Mouse (Mus musculus): ENCODE measurements around the gene Jade1. TPM values are rescaled to one million over a fixed set of nuclear protein-coding genes. Genes with fewer than 3 reads are reported as not detected.

The Jade1 gene
- polyA plus RNA-seq, 1 experiment from 2014 or later: 13.1 TPM

DNA sequence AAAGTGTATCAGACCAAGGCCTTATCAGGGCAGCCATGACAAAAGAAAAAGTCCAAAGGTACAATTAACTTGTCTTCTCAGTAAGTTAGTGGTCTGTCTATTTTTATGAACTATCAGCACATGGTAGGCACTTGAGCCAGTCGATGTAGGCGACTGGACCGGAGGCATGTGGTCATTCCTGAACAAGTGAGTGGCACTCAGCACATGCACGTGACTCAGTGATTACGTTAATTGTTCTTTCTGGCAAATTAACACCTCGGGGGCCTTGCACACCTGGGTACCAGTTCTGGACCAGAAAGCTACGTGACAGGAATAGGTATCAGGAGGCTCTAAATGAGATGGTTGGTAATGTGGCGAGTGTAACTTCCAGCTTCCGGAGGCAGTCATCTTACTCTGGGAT, 51.5 kb downstream of the Jade1 start:
- no peak for DNase-seq (ENCODE audit: low spot score)
- no peak overlapping the region for H3K27ac ChIP-seq (replicated peaks; ENCODE audit: low read depth, low read length)
- 91% methylated on average over 9 of the region's 9 CpGs for WGBS
- H3K36me3 ChIP-seq (replicated peaks; ENCODE audit: control insufficient read depth, insufficient read depth, low read depth, low read length): no peaks in the 10 kb centered on the region
- H3K27me3 ChIP-seq (ENCODE audit: control insufficient read depth, insufficient read depth, low read length): no peaks in the 10 kb centered on the region
- H3K9ac ChIP-seq (replicated peaks; ENCODE audit: low read length): no peak overlapping the region
- H3K4me2 ChIP-seq (ENCODE audit: low read depth, low read length): no peak overlapping the region
- H3K4me3 ChIP-seq (ENCODE audit: low read depth, low read length): no peak overlapping the region
- H3K9me3 ChIP-seq (replicated peaks; ENCODE audit: control insufficient read depth, low read length): no peaks in the 10 kb centered on the region
- H3K4me1 ChIP-seq (ENCODE audit: control insufficient read depth, insufficient read depth, low read length): no peaks in the 10 kb centered on the region
- no peak for ATAC-seq (replicated peaks; ENCODE audit: insufficient number of reproducible peaks, low FRiP score, low TSS enrichment, low read depth)

DNA sequence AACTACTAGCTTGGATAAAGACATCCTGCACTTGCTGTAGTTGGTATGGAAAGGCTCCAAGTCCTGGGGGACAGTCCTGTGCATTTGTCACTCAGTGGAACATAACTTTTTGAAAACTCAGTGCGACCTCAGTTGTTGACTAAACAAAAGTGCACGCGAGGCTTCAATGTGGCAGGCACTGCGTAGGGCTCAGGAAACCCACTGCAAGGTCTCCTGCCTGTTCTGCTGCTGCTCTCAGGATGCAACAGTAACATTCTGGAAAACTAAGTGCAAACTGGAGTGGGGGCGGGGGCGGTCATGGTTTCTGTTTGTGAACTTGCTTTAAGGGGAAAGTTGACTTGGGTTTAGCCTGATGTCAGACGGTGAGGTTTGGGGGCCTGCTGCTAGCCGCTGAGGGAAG, 51.9 kb downstream of the Jade1 start:
- H3K9ac ChIP-seq (replicated peaks; ENCODE audit: low read length): no peak overlapping the region
- WGBS: 93% methylated on average over 8 of the region's 8 CpGs
- ATAC-seq (replicated peaks; ENCODE audit: insufficient number of reproducible peaks, low FRiP score, low TSS enrichment, low read depth) (no peak), DNase-seq (ENCODE audit: low spot score) (no peak)
- H3K36me3 ChIP-seq (replicated peaks; ENCODE audit: control insufficient read depth, insufficient read depth, low read depth, low read length): no peaks in the 10 kb centered on the region
- H3K4me2 ChIP-seq (ENCODE audit: low read depth, low read length): no peak overlapping the region
- H3K9me3 ChIP-seq (replicated peaks; ENCODE audit: control insufficient read depth, low read length): no peaks in the 10 kb centered on the region
- no peak overlapping the region for H3K4me3 ChIP-seq (ENCODE audit: low read depth, low read length)
- no peak overlapping the region for H3K27ac ChIP-seq (replicated peaks; ENCODE audit: low read depth, low read length)
- H3K27me3 ChIP-seq (ENCODE audit: control insufficient read depth, insufficient read depth, low read length): no peaks in the 10 kb centered on the region
- no peaks in the 10 kb centered on the region for H3K4me1 ChIP-seq (ENCODE audit: control insufficient read depth, insufficient read depth, low read length)

DNA sequence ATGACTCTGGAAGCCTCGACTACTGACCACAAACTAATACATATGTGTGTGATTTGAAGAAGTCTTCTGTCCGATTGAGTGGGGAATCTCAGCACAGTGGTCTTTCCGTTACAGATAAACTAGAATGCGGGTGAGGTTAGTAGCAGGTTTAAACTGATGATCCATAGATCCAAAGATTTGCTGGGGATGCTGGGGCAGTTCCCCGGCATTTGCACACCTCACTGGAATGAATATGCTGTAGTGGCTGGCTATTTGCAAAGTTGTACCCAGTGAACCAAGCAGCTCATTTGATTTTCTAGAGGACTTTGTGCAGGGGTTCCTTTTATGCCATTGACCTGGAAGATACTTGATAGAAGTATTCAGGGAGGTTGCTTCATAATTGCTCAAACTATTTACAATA, 53.5 kb downstream of the Jade1 start:
- 87% methylated on average over 5 of the region's 5 CpGs for WGBS
- Histone ChIP-seq H3K4me1 (ENCODE audit: control insufficient read depth, insufficient read depth, low read length) (no peaks in the 10 kb centered on the region), H3K27me3 (ENCODE audit: control insufficient read depth, insufficient read depth, low read length) (no peaks in the 10 kb centered on the region), H3K4me3 (ENCODE audit: low read depth, low read length) (no peak overlapping the region), H3K9ac (replicated peaks; ENCODE audit: low read length) (no peak overlapping the region), H3K27ac (replicated peaks; ENCODE audit: low read depth, low read length) (no peak overlapping the region), H3K36me3 (replicated peaks; ENCODE audit: control insufficient read depth, insufficient read depth, low read depth, low read length) (no peaks in the 10 kb centered on the region), H3K9me3 (replicated peaks; ENCODE audit: control insufficient read depth, low read length) (no peaks in the 10 kb centered on the region), H3K4me2 (ENCODE audit: low read depth, low read length) (no peak overlapping the region)
- DNase-seq (ENCODE audit: low spot score): no peak
- ATAC-seq (replicated peaks; ENCODE audit: insufficient number of reproducible peaks, low FRiP score, low TSS enrichment, low read depth): no peak

DNA sequence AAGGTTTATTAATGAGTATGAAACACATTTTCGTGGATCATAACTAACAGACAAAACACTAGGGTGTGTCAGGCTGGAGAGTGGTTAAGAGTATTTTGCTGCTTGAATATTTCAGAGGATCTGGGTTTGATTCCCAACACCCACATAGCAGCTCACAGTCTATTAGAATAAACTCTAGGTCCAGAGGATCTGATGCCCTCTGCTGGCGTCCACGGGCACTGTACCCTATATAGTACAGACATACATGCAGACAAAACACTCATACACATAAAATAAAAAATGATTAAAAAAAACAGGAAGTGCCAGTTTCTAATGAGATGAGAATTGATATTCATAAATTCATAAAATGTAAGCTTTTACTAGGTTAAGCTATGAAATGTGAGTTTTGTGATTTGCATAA, 56.7 kb downstream of the Jade1 start:
- ATAC-seq (replicated peaks; ENCODE audit: insufficient number of reproducible peaks, low FRiP score, low TSS enrichment, low read depth) (no peak), DNase-seq (ENCODE audit: low spot score) (no peak)
- Histone ChIP-seq H3K4me3 (ENCODE audit: low read depth, low read length) (no peak overlapping the region), H3K9ac (replicated peaks; ENCODE audit: low read length) (no peak overlapping the region), H3K27me3 (ENCODE audit: control insufficient read depth, insufficient read depth, low read length) (no peaks in the 10 kb centered on the region), H3K36me3 (replicated peaks; ENCODE audit: control insufficient read depth, insufficient read depth, low read depth, low read length) (peaks cover 3% of the 10 kb centered on the region; the same call in 1 of the 2 replicates), H3K27ac (replicated peaks; ENCODE audit: low read depth, low read length) (no peak overlapping the region), H3K4me1 (ENCODE audit: control insufficient read depth, insufficient read depth, low read length) (no peaks in the 10 kb centered on the region), H3K9me3 (replicated peaks; ENCODE audit: control insufficient read depth, low read length) (no peaks in the 10 kb centered on the region), H3K4me2 (ENCODE audit: low read depth, low read length) (no peak overlapping the region)
- 93% methylated on average over 3 of the region's 3 CpGs for WGBS

DNA sequence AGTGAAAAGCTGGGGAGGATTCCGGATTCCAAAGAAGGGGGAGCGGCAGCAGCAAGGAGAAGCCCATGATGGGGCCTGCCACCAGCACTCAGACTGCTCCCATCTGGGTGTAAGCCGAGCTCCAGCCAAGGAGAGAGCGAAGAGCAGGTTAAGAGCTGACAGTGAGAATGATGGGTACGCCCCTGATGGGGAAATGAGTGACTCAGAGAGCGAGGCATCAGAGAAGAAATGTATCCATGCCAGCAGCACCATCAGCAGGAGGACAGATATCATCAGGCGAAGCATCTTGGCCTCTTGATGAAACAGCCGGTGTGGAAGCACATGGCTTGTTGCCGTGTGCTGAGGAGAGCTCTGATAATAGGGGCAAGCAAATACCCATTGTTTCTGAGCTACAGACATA, 58.2 kb downstream of the Jade1 start:
- Histone ChIP-seq H3K4me3 (ENCODE audit: low read depth, low read length) (no peak overlapping the region), H3K27ac (replicated peaks; ENCODE audit: low read depth, low read length) (no peak overlapping the region), H3K9ac (replicated peaks; ENCODE audit: low read length) (no peak overlapping the region), H3K36me3 (replicated peaks; ENCODE audit: control insufficient read depth, insufficient read depth, low read depth, low read length) (peaks cover 3% of the 10 kb centered on the region; the same call in 1 of the 2 replicates), H3K27me3 (ENCODE audit: control insufficient read depth, insufficient read depth, low read length) (no peaks in the 10 kb centered on the region), H3K4me1 (ENCODE audit: control insufficient read depth, insufficient read depth, low read length) (no peaks in the 10 kb centered on the region), H3K4me2 (ENCODE audit: low read depth, low read length) (no peak overlapping the region), H3K9me3 (replicated peaks; ENCODE audit: control insufficient read depth, low read length) (no peaks in the 10 kb centered on the region)
- no peak for ATAC-seq (replicated peaks; ENCODE audit: insufficient number of reproducible peaks, low FRiP score, low TSS enrichment, low read depth)
- WGBS: 92% methylated on average over 9 of the region's 9 CpGs
- no peak for DNase-seq (ENCODE audit: low spot score)

DNA sequence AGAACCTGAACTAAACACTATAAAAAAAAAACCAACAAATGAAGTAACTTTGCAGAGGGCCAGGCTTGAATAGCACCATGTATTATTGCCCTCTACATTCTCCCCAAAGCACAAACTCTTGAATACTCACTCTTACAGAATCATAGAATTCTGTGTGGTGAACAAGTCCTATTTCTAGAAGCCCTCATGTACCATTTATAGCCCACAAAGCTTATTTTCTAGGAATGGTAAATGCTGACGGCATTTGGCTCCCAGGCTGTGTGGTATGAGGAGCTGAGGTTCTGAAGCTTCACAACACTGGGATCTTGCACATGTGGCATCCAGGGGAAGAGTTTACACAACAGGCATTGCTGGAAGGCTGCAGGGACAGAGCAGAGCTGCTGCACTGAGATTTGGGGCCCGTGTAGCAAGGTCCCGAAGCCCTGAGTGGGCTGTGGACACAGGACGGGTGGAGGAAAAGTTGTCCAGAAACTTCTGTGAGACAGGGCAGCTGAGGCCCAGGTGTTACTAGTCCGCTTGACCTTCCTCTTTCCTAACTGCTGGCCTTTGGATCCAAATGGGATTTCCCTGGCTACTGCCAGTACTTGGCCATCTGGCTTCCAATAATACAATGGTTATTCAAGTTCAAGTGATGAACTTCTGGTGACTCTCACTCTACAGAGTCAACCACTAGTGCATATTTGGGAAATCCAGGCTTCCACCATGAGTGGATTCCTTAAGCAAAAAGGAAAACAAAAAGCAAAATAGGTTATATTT, 58.9 kb downstream of the Jade1 start:
- no peak for DNase-seq (ENCODE audit: low spot score)
- H3K9ac ChIP-seq (replicated peaks; ENCODE audit: low read length): no peak overlapping the region
- H3K27me3 ChIP-seq (ENCODE audit: control insufficient read depth, insufficient read depth, low read length): no peaks in the 10 kb centered on the region
- H3K4me3 ChIP-seq (ENCODE audit: low read depth, low read length): no peak overlapping the region
- no peak for ATAC-seq (replicated peaks; ENCODE audit: insufficient number of reproducible peaks, low FRiP score, low TSS enrichment, low read depth)
- 81% methylated on average over 5 of the region's 5 CpGs for WGBS
- no peaks in the 10 kb centered on the region for H3K9me3 ChIP-seq (replicated peaks; ENCODE audit: control insufficient read depth, low read length)
- no peak overlapping the region for H3K27ac ChIP-seq (replicated peaks; ENCODE audit: low read depth, low read length)
- H3K4me2 ChIP-seq (ENCODE audit: low read depth, low read length): no peak overlapping the region
- H3K36me3 ChIP-seq (replicated peaks; ENCODE audit: control insufficient read depth, insufficient read depth, low read depth, low read length): peaks cover 3% of the 10 kb centered on the region; the same call in 1 of the 2 replicates
- H3K4me1 ChIP-seq (ENCODE audit: control insufficient read depth, insufficient read depth, low read length): no peaks in the 10 kb centered on the region

DNA sequence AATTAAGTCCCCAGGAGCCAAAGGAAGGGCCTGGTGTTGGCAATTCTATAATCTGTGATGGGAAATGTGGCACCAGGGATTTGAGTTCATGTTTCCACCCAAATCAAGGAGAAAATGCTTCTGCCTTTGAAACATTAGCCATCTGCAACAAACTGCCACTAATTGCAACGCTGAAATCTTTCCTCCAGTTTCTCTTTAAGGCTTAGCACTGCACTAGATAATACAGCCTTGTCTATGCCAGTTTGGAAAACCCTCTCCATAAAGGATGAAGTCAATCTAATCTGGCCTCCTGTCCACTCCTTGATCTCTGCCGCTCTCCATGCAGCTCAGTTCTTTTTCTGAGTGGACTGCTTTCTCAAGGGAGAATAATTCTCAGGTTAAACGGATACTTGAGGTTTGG, 62.5 kb downstream of the Jade1 start:
- DNase-seq (ENCODE audit: low spot score) (no peak), ATAC-seq (replicated peaks; ENCODE audit: insufficient number of reproducible peaks, low FRiP score, low TSS enrichment, low read depth) (no peak)
- Histone ChIP-seq H3K4me1 (ENCODE audit: control insufficient read depth, insufficient read depth, low read length) (no peaks in the 10 kb centered on the region), H3K27me3 (ENCODE audit: control insufficient read depth, insufficient read depth, low read length) (no peaks in the 10 kb centered on the region), H3K36me3 (replicated peaks; ENCODE audit: control insufficient read depth, insufficient read depth, low read depth, low read length) (peaks cover 3% of the 10 kb centered on the region; the same call in 1 of the 2 replicates), H3K9me3 (replicated peaks; ENCODE audit: control insufficient read depth, low read length) (no peaks in the 10 kb centered on the region), H3K27ac (replicated peaks; ENCODE audit: low read depth, low read length) (no peak overlapping the region), H3K9ac (replicated peaks; ENCODE audit: low read length) (no peak overlapping the region), H3K4me2 (ENCODE audit: low read depth, low read length) (no peak overlapping the region), H3K4me3 (ENCODE audit: low read depth, low read length) (no peak overlapping the region)
- 69% methylated on average over 3 of the region's 3 CpGs for WGBS

DNA sequence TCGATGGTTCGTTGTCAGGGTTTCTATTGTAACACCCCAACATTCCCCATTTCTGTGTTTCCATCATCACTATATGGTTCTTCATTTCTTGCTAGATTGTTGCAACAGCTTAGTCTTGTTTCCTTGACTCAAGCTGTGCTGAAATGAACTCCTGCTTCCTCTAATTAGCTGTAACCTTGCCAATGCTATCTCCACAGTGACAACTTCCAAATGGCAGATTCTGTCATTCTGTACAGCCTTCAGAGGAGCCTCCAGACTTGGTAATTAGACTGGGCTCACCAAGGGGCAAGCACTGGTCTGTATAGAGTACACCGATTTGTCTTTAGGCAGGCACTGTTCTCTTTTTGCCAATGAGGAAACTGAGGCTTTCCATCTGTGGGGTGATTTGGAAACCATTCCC, 63.0 kb downstream of the Jade1 start:
- Histone ChIP-seq H3K4me3 (ENCODE audit: low read depth, low read length) (no peak overlapping the region), H3K27ac (replicated peaks; ENCODE audit: low read depth, low read length) (no peak overlapping the region), H3K4me2 (ENCODE audit: low read depth, low read length) (no peak overlapping the region), H3K4me1 (ENCODE audit: control insufficient read depth, insufficient read depth, low read length) (no peaks in the 10 kb centered on the region), H3K9ac (replicated peaks; ENCODE audit: low read length) (no peak overlapping the region), H3K27me3 (ENCODE audit: control insufficient read depth, insufficient read depth, low read length) (no peaks in the 10 kb centered on the region), H3K36me3 (replicated peaks; ENCODE audit: control insufficient read depth, insufficient read depth, low read depth, low read length) (peaks cover 3% of the 10 kb centered on the region; the same call in 1 of the 2 replicates), H3K9me3 (replicated peaks; ENCODE audit: control insufficient read depth, low read length) (no peaks in the 10 kb centered on the region)
- ATAC-seq (replicated peaks; ENCODE audit: insufficient number of reproducible peaks, low FRiP score, low TSS enrichment, low read depth): no peak
- DNase-seq (ENCODE audit: low spot score): no peak
- 88% methylated on average over 3 of the region's 3 CpGs for WGBS

All from embryonic facial prominence, embryonic 11.5 days (tissue).